Mouse (Mus musculus) c-Kit-positive CD71-positive TER-119-positive erythroid progenitor cells, embryonic 14.5 days (primary cell): ENCODE measurements around the gene Abca7.
"Not testable (repeated sequence)": the region's sequence is repeated elsewhere in the genome, so short reads cannot be mapped to it uniquely, and the experiment has no call there.

Experiments used
- DNase-seq: peaks from one replicate; pipeline ENCODE4 v3.0.0-alpha.2; 2013; ENCODE audit warnings: low spot score

The Abca7 gene

DNA sequence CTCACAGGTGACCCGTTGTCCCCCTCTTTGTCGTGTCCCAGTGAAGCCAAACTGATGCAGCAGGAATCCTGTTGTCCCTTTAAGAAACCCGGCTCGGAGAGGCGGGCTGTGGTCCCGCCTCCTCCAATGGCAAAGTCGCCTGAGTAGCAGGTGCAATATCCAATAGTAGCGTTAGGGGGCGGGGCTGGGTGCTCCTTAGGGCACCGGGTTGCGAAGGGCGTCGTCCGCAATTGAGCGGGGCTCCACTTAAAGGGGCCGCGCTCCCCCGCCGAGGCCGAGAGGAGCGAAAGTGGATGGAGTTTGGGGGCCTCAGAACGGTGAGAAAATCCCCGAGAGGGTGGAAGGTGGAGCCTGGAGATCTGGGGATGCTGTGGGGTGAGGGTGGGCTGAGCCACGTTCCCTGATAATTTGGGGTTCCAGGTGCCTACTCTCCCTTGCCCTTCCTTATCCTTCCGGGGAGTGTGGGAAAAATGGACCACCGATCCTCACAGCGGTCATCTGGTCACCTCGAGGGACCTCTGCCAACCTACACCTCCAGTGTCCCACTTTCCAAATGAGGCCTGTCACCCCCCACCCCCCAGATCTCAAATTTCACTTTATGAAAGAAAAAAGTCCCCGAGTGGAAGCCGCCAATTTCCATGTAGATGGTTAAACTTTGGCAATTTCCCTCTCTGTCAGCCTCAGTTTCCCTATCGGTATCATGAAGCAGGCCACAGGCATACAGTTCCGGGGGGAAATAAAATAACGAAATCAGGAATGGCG lies at the start of gene Abca7:
Abca7 (plus strand) TSS at position 223 of the 762 bp plus-strand sequence.
- DNase-seq = peak; percentile 97

DNA sequence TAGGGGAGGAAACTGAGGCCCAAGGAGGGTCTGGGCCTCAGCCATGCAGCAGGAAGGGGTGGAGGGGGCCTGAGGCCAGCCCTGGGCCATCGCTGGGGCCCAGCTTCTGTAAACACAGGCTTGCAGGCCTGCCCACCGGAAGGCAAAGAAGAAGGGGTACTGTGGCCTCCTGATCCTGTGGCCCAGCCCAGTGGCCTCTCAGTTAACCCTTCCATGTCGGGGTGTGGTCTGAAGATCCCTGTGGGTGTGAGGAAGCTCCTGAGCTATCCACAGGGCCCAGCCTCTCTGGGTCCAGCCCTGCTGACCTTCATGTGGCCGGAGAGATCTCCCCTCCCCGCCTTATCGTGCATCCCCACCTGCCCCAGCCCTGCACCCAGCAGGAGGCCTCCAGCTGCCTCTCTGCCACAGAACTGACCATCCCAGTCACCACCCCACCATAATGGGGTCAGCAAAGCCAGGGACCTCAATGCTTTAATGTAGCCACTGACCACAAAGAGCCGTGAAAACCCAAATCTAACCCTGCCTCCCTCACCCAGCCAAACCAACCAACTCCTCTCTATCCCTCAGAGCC lies 49.5 kb upstream of the Abca7 start:
- DNase-seq = no peak

DNA sequence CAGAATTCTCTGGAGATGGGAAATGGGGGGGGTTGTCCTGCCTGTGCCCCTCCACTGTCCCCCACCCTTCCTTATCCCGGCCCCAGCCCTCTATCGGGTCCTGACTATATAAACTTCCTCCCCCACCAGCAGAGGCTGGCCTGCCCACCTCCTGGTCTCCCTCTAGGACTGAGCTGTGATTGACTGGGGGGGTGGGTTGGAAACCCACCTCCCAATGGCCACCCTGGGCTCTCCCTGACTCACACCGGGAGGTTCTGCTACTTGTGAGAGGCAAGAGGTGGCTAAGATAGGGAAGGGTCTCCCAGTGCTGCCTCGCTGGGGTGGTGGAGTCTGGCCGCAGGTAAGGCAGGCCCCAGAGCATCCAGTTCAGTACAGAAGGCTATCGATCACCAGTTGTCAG lies 48.8 kb upstream of the Abca7 start:
- DNase-seq = no peak

DNA sequence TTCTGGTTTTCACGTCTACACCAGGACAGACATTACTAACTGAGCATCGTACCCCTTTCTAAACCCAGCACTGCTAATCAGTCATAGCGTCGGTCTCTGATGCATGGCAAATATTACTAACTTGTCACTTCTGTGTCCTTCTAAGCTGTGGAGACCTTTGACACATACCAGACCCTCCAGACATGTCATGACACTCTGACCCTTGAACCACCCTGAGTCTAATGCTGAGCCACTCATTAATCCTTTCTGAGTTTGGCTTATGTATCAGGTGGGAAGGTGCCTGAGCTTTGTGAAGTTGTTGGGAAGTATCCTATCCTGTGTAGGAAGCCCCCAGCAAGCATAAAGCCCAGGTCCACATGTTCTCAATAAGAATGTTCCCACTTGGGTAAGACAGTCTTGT lies 46.4 kb upstream of the Abca7 start:
- DNase-seq = no peak

DNA sequence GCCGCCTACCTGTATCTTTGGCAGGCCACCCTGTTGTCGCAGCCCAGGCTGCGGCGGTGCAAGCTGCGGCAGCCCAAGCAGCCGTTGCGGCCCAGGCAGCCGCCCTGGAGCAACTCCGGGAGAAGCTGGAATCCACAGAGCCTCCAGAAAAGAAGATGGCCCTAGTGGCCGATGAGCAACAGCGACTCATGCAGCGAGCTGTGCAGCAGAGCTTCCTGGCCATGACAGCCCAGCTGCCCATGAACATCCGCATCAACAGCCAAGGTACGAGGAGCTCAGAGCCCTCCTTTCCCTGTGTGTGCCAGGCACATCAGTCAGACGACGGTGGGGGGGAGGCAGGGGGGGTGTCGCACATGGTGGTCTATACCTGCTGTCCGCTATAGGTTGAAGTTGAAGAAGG lies 45.6 kb upstream of the Abca7 start:
- no peak for DNase-seq

DNA sequence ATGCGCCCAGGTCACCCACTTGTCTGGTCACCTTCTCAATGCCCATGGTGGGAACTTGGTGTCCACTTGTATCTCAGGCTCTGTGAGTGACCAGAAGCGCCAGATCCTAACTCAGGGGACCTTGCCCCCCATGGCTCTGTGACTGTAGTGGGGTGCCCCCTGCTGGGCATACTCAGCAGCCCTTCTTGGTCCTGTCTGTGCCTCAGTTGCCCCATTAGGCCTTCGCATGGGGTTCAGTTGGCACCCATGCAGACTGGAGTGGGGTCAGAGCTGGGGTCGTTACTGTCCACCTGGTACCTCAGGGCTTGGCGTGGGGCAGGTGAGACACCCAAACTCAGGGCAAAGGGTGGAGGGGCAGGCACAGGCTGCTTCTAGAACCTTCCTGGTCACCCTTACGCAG lies 42.3 kb upstream of the Abca7 start:
- DNase-seq = no peak

DNA sequence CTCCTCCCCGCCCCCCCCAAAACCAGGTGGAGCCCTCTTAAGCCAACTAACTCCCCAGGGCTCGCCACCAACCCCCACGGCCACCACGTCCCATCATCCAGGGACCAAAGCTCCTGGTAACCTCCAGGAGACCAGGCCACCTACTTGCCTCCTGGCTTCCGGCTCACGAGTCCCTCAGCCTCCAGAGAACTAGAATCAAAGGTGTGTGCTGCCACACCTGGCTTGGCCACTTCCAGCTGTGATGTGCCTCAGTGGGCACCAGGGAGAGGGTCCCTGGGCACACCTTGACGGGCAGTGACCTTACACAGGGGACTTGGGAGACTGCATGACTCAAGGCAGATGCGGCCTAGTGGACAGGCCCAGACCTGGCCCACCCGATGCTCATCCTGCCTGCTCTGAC lies 40.6 kb upstream of the Abca7 start:
- DNase-seq = no peak

DNA sequence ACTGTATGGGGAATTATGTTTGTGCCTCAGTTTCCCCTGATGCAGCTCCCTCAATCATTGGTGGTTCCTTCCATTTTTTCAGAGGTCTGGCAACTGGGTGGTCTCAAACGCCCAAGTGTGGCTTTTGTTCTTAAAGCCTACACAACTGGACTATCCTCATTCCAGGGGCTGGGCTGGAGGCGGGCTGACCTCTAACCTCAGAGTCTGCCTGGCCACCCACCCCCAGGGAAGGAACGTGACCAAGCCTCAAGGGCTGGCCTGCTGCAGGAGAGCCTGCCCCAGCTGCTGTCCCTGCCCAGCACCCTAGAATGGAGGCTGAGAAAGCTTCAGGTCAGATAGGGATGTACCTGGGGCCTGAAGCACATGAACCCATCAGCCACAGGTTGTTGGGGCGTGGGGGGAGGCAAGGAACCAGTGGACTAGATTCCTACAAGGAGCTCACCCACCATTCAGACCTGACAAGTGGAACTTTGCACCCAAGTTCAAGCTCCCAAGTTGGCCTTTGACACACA lies 39.6 kb upstream of the Abca7 start:
- no peak for DNase-seq

DNA sequence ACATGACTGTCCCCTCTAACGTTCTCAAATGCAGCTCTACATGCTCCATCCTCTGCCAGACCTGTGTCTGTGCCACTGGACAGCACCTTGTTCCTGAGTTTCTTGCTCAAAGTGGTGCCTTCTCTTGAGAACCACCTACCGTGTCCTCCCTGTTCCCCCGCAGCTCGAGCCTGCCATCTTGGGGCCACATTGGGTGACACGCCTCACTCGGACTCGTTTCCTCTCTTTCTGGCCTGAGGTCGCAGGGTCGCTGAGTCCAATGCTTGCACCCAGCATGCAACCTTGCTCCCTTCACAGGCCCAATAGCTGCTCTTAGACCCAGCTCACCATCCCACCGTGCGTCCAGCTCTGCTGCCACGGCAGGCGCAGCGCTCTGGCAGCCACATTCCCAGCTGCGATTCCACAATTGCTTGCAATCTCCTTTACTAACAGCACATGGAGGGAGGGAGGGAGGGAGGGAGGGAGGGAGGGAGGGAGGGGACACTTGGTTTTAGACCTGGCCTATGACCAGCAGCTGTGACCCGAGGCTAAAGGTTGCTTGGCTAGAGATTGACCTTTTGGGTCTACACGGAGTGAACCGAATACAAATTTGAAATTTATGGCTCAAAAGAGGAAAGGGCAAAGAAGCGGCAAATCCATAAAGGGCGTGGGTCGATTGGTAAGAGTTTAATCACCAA lies 38.0 kb upstream of the Abca7 start:
- peak; percentile 62 for DNase-seq

DNA sequence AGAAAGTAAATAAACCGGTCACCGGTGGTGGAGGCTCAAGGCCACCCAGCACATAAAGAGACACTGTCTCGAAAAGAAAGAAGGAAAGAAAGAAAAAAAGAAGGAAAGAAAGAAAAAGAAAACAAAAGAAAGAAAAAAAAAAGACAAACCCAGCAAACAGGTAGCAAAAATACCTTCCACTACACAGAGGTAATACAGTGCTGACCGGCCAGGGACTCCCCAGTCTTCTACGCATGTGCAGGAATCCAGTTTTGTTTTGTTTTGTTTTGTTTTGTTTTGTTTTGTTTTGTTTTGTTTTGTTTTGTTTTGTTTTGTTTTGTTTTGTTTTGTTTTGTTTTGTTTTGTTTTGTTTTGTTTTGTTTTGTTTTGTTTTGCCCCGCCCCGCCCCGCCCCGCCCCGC lies 36.9 kb upstream of the Abca7 start:
- DNase-seq = not testable (repeated sequence)

DNA sequence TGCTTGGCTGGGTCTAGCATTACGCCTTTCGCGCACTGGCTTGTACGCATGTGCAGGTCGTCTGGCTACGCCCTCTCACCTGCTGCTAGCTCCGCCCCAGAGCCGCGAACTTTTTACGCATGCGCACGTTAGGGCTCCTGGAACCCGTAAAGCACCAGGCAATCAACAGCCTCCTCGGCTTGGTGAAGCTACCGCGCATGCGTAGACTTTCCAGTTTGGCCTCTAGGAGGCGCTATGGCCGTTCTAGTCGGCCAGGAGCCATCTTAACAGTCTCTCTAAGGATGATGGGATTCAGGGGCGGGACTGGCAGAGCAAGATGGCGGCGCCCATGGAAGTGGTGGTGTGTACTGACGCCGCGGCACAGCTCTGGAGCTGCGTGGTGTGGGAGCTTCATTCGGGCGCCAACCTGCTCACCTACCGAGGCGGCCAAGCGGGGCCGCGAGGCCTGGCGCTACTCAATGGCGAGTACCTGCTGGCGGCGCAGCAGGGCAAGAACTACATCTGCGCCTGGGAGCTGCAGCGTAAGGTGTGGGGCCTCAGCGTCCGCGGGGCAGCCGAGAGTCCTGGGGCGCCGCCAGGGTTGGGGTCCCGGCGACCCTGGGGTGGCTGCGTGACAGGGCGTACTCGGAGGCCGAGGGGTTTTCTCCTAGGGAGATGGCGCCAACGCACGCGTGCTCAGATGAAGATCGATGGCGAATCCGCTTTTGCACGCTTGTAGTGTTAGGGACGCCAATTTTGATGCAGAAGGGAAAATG lies 36.3 kb upstream of the Abca7 start, which contains the start of gene Wdr18:
Wdr18 (plus strand) TSS at position 306 of the 755 bp plus-strand sequence.
- DNase-seq = peak; percentile 100

DNA sequence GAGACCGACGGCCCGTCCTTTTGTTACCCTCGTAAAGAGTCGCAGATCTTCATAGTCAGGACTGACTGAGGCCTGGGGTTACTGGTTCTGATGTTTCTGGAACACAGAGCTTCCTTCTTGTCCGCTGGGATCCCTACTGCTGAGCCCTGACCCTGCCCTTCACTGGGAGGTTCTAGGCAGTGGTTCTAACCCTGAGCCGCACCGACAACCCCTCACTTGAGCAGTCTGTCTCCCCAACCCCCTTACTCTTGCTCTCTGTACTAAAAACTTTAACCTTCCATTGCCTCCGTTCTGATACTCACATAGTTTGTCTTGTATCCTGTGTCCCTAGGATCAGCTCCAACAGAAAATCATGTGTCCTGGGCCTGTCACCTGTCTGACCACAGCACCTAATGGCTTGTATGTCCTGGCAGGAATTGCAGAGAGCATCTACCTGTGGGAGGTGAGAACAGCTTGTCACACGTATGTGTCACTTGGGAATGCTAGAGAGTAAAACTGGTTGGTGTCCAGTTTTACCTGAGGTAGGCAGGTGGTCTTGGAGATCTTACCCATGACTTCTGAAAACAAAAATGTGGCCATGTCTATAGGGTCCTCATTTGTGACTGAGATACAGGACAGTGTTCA lies 35.5 kb upstream of the Abca7 start:
- no peak for DNase-seq

DNA sequence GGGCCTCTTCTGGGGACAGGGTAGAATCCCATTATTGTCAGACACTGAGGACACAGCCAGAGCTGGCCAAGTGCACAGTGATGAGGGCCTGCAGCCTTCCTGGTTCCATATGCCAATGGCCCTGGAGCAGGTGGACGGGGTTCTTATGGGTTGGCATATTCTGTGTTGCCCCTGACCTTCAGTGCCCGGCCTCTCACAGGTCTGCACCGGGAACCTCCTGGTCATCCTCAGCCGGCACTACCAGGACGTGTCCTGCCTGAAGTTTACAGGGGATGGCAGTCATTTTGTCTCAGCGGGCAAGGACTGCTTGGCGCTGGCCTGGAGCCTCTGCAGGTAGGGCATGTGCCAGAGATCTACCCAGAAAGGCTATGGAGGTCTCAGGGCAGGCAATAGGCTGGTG lies 31.6 kb upstream of the Abca7 start:
- no peak for DNase-seq

DNA sequence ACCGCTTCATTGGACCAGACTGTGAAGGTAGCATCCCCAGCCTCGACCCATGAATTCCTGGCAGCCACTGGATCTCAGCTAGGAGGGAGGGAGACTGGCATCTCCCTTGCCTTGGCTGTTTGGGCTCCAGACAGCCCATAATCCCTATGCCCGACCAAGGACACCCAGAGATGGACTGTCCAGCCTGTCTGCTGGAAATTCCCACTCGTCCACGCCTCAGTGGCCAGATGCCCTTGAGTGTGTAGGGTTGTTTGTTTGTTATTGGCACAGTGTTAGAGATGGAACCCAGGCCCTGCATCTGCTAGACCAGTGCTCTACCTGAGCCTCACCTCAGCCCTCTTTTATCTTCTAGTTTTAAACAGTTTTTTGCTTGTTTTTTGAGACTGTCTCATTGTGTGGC lies 31.0 kb upstream of the Abca7 start:
- no peak for DNase-seq

DNA sequence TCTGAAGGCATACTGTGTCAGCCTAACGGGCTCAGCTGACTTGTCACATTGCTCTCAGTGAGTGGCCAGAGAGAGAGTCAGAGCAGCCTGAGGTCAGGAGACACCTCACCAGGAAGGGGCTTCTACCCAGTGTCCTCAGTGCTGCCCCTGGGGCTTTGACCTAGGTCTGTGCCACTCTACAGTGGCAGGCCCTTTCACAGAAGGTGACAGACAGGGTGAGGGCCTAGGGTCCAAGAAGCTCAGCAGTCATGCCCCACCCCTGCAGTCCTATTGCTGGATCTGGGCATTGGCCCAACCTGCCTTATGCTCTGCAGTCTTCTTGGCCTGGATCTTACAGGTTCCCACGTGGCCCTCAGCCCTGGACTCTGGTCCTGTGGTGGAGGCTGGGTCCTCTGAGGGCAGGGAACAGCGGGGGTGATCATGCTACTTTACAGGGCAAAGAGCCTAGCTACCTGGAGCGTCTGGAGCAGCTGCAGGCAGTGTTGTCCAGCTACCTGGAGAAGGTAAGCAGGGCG lies 29.4 kb upstream of the Abca7 start:
- no peak for DNase-seq

DNA sequence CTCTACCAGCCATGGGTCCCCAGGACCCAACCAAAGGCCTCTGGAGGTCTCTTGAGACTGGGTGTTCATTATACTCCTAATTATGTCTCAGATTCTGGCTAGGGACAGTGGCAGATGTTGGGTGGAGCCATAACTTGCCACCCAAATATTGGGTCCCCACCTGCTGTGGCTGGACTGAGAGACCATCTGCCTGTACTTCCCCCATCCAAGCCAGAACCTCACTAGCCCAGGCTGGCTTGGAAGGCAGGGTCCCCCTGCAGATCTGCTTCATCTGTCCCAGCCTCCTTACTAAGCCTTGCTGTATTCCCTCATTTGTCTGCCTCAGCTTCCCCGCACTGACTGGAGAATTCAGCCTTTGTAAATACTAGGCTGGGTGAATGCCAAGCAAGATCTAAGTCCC lies 28.1 kb upstream of the Abca7 start:
- no peak for DNase-seq

DNA sequence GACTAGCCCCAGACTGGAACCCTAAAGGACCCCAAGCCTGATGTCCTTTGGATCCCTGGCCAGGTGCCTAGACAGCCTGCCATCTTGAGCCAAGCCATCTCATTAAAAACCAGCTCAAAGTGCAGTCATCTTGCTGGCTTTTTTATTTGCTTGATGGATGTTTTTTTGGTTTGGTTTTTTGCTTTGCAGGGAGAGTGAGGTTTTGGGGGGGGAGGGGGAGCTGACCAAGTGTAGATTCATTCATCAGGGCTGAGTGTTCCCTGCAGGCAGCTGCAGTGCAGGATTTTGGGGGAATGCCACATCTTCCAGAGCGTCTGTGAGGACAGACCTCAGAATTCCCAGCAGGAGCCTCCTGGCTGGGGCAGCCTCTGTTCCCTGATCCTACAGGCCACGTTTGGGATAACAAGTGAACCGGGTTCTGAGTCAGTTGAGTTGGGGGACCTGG lies 27.1 kb upstream of the Abca7 start:
- DNase-seq = no peak

DNA sequence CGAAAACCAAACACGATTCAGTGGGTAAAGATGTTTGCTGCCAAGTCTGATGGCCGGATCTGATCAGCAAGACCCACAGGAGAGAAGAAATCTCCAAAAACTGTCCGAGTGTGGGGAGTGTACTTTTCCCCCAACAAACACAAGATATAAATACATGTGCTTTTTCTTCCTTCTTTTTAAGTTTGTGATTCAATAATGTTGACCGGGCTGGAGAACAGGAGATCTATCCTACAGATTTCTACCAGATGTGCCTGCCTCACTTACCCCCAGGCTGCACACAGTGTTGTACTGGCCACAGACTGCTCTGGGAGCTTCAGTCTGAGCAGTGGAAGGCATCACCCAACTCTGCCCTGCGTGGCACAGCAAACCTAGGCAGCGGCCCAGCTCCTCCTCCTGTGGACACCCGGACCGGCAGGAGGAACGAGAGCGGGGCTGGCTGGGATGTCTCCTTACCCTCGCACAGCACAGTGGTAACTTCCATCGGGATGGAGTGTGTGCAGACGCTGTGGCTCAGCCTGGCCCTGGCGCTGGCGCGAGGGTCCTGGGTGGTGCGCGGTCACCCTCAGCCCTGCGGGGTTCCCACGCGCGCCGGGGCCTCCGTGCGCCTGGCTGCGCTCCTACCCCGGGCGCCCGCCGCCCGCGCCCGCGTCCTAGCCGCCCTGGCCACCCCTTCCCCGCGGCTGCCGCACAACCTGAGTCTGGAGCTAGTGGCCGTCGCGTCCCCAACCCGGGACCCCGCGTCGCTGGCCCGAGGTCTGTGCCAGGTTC lies 25.7 kb upstream of the Abca7 start, which contains the start of gene Grin3b:
Grin3b (plus strand) TSS at position 301 of the 768 bp plus-strand sequence.
- no peak for DNase-seq

DNA sequence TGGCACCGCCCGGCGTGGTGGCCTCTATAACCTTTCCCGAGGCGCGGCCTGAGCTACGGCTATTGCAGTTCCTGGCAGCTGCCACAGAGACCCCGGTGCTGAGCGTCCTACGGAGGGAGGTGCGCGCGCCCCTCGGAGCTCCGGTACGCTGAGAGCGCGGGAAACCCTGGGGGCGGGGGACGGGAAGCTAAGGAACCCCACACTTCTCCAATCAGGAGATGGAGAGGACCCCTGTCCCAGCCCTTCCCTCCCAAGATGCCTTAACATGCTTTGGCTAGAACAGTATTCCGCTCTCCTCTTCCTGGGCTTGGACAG lies 25.2 kb upstream of the Abca7 start:
- no peak for DNase-seq

DNA sequence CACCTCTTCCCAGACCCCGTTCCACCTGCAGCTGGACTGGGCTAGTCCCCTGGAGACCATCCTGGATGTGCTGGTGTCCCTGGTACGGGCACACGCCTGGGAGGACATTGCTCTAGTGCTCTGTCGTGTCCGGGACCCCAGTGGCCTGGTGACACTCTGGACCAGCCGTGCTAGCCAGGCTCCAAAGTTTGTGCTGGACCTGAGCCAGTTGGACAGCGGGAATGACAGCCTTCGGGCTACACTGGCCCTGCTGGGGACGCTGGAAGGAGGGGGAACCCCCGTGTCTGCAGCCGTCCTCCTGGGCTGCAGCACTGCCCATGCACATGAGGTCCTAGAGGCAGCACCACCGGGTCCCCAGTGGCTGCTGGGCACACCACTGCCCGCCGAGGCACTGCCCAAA lies 23.5 kb upstream of the Abca7 start:
- DNase-seq = no peak

DNA sequence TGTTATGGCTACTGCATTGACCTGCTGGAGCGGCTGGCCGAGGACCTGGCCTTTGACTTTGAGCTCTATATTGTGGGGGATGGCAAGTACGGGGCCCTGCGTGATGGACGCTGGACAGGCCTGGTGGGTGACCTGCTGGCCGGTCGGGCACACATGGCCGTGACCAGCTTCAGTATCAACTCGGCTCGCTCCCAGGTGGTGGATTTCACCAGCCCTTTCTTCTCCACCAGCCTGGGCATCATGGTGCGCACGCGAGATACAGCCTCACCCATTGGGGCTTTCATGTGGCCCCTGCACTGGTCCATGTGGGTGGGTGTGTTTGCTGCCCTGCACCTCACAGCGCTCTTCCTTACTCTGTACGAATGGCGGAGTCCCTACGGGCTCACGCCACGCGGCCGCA lies 22.2 kb upstream of the Abca7 start:
- DNase-seq = no peak
